Mouse (Mus musculus) E14TG2a.4 (cell line): ENCODE data around the gene Map1b.

Source experiments
- H3K27me3 ChIP-seq: 2 replicates; pipeline ENCODE4 v1.6.1; 2014; ENCODE audit warnings: low read length, control low read depth; ENCODE audit not compliant: insufficient read depth
- H3K36me3 ChIP-seq: 2 replicates; pipeline ENCODE4 v1.6.1; 2014; ENCODE audit warnings: low read length, control low read depth; ENCODE audit not compliant: insufficient read depth
- H3K4me1 ChIP-seq: replicated peaks from 2 replicates; pipeline ENCODE4 v1.6.1; 2014; ENCODE audit warnings: low read depth, low read length, control low read depth
- H3K4me3 ChIP-seq: replicated peaks from 2 replicates; pipeline ENCODE4 v1.5.1; 2014; ENCODE audit warnings: mild to moderate bottlenecking, low read length
- H3K9me3 ChIP-seq: 2 replicates; pipeline ENCODE4 v1.6.1; 2014; ENCODE audit warnings: low read length, control low read depth
- CTCF ChIP-seq: conservative IDR thresholded peaks from 2 replicates; pipeline ENCODE4 v1.5.1; 2014; ENCODE audit warnings: low read length
- NANOG ChIP-seq: IDR thresholded peaks from 2 replicates; pipeline ENCODE4 v1.6.1; 2014; ENCODE audit warnings: borderline replicate concordance, low read length, mixed read lengths
- POU5F1 ChIP-seq: IDR thresholded peaks from 2 replicates; pipeline ENCODE4 v1.6.1; 2014; ENCODE audit warnings: low read length, borderline replicate concordance

Map1b gene

GRCm38 (mm10) chr13:99513990-99514389 lies 2.4 kb downstream of the Map1b start:
- Histone ChIP-seq H3K4me1 (peaks cover 61% of the 10 kb centered on the region), H3K4me3 (peak overlapping the region; percentile 93), H3K27me3 (no peaks in the 10 kb centered on the region), H3K9me3 (no peaks in the 10 kb centered on the region), H3K36me3 (peaks cover 13% of the 10 kb centered on the region)
- TF ChIP-seq POU5F1 (no peak), CTCF (no peak), NANOG (no peak)

- TF ChIP-seq POU5F1 = no peak
- Histone ChIP-seq H3K4me1 (peaks cover 67% of the 10 kb centered on the region), H3K27me3 (no peaks in the 10 kb centered on the region), H3K4me3 (peak overlapping the region; percentile 39), H3K9me3 (no peaks in the 10 kb centered on the region), H3K36me3 (peaks cover 19% of the 10 kb centered on the region)
Observed at GRCm38 (mm10) chr13:99513138-99513537, 3.2 kb downstream of the Map1b start.

- no peak for TF ChIP-seq NANOG
- no peak for TF ChIP-seq POU5F1
- TF ChIP-seq CTCF = no peak
- peaks cover 85% of the 10 kb centered on the region for H3K4me1 ChIP-seq
- no peaks in the 10 kb centered on the region for H3K27me3 ChIP-seq
- H3K9me3 ChIP-seq = no peaks in the 10 kb centered on the region
- H3K36me3 ChIP-seq = peaks cover 46% of the 10 kb centered on the region
- H3K4me3 ChIP-seq = no peak overlapping the region
Observed at GRCm38 (mm10) chr13:99509896-99510295, 6.4 kb downstream of the Map1b start.

- no peaks in the 10 kb centered on the region for H3K9me3 ChIP-seq
- H3K4me3 ChIP-seq = no peak overlapping the region
- H3K4me1 ChIP-seq = peaks cover 82% of the 10 kb centered on the region
- TF ChIP-seq POU5F1 (no peak), CTCF (no peak), NANOG (no peak)
- H3K36me3 ChIP-seq = peaks cover 67% of the 10 kb centered on the region
- H3K27me3 ChIP-seq = no peaks in the 10 kb centered on the region
Observed at GRCm38 (mm10) chr13:99506580-99506962, 9.8 kb downstream of the Map1b start.

GRCm38 (mm10) chr13:99505826-99506579 lies 10.3 kb downstream of the Map1b start:
- peak; percentile 14; the same call in 1 of the 2 replicates for TF ChIP-seq NANOG
- TF ChIP-seq POU5F1 = no peak
- Histone ChIP-seq H3K9me3 (no peaks in the 10 kb centered on the region), H3K27me3 (no peaks in the 10 kb centered on the region), H3K36me3 (peaks cover 72% of the 10 kb centered on the region), H3K4me3 (no peak overlapping the region), H3K4me1 (peaks cover 82% of the 10 kb centered on the region)

- Histone ChIP-seq H3K4me3 (no peak overlapping the region), H3K9me3 (no peaks in the 10 kb centered on the region), H3K27me3 (no peaks in the 10 kb centered on the region), H3K4me1 (peaks cover 83% of the 10 kb centered on the region), H3K36me3 (peaks cover 70% of the 10 kb centered on the region)
- no peak for TF ChIP-seq NANOG
- TF ChIP-seq POU5F1 = no peak
Observed at GRCm38 (mm10) chr13:99503370-99503979, 12.9 kb downstream of the Map1b start.

GRCm38 (mm10) chr13:99502911-99503310 lies 13.4 kb downstream of the Map1b start:
- Histone ChIP-seq H3K4me3 (no peak overlapping the region), H3K4me1 (peaks cover 77% of the 10 kb centered on the region), H3K27me3 (no peaks in the 10 kb centered on the region), H3K36me3 (peaks cover 68% of the 10 kb centered on the region), H3K9me3 (no peaks in the 10 kb centered on the region)
- no peak for TF ChIP-seq CTCF
- TF ChIP-seq NANOG = no peak
- no peak for TF ChIP-seq POU5F1

- H3K27me3 ChIP-seq = no peaks in the 10 kb centered on the region
- no peak for TF ChIP-seq NANOG
- no peak for TF ChIP-seq POU5F1
- TF ChIP-seq CTCF = no peak
- H3K36me3 ChIP-seq = peaks cover 66% of the 10 kb centered on the region
- 0 out of 2 replicates have a peak overlapping the region, but pooled peaks have one; percentile 5 for H3K4me3 ChIP-seq
- H3K9me3 ChIP-seq = no peaks in the 10 kb centered on the region
- peaks cover 71% of the 10 kb centered on the region for H3K4me1 ChIP-seq
Observed at GRCm38 (mm10) chr13:99502126-99502744, 14.1 kb downstream of the Map1b start.
